Mouse (Mus musculus) liver, embryonic 15.5 days (tissue): ENCODE data around the gene Mst1r. TPM values are rescaled to one million over a fixed set of nuclear protein-coding genes. Genes with fewer than 3 reads are reported as not detected.

Source experiments
- ATAC-seq: fragments of 200-750 bp; cut with Nextera tagmentation; 2 replicates; pipeline ENCODE4 v1.8.0; 2017; ENCODE audit warnings: moderate number of reproducible peaks, mild to moderate bottlenecking, moderate library complexity; ENCODE audit not compliant: insufficient read depth
- H3K27ac ChIP-seq: fragments of 300-500 bp; sonication (generic); replicated peaks from 2 replicates; pipeline ENCODE4 v1.5.1; 2015; ENCODE audit warnings: mild to moderate bottlenecking, inconsistent platforms
- H3K27me3 ChIP-seq: fragments of 300-500 bp; sonication (generic); 2 replicates; pipeline ENCODE4 v1.6.1; 2015; ENCODE audit warnings: mild to moderate bottlenecking, inconsistent platforms
- H3K36me3 ChIP-seq: fragments of 300-500 bp; sonication (generic); replicated peaks from 2 replicates; pipeline ENCODE4 v1.6.1; 2015; ENCODE audit warnings: moderate library complexity, mild to moderate bottlenecking, inconsistent platforms
- H3K4me1 ChIP-seq: fragments of 300-500 bp; sonication (generic); replicated peaks from 2 replicates; pipeline ENCODE4 v1.6.1; 2015; ENCODE audit warnings: inconsistent platforms
- H3K4me2 ChIP-seq: fragments of 300-500 bp; sonication (generic); 2 replicates; pipeline ENCODE4 v1.6.1; 2015; ENCODE audit warnings: moderate library complexity, mild to moderate bottlenecking, inconsistent platforms
- H3K4me3 ChIP-seq: fragments of 300-500 bp; sonication (generic); replicated peaks from 2 replicates; pipeline ENCODE4 v1.5.1; 2015; ENCODE audit warnings: mild to moderate bottlenecking, inconsistent platforms
- H3K9ac ChIP-seq: fragments of 300-500 bp; sonication (generic); 2 replicates; pipeline ENCODE4 v1.6.1; 2015; ENCODE audit warnings: moderate library complexity, mild to moderate bottlenecking, inconsistent platforms
- H3K9me3 ChIP-seq: fragments of 300-500 bp; sonication (generic); replicated peaks from 2 replicates; pipeline ENCODE4 v1.6.1; 2016; ENCODE audit warnings: inconsistent platforms
- WGBS: fragments of 180-500 bp; shearing (Covaris S2); methylation state at CpG from one replicate; pipeline ENCODE4 v1.1.7; 2015; ENCODE audit warnings: mixed read lengths; ENCODE audit not compliant: insufficient replicate concordance; 5-methylcytosine and 5-hydroxymethylcytosine counted together
- polyA plus RNA-seq: library from polyadenylated mRNA; unstranded; fragments of >200 nt; fragmentation: Nextera tagmentation; extraction: Ambion mirVana; gene quantifications from 2 replicates; pipeline ENCODE4 v1.2.1, GENCODE M21; 2015

Gene Mst1r
- 0.85 and 1.4 TPM in 2 replicates for polyA plus RNA-seq

GRCm38 (mm10) chr9:107906252-107906966 lies at the start of gene Mst1r:
Mst1r (plus strand) TSS chr9:107906873.
- peaks cover 44% of the 10 kb centered on the region for H3K4me1 ChIP-seq
- 24% methylated on average over 19 of the region's 19 CpGs for WGBS
- H3K4me3 ChIP-seq: peak within 1 kb of the TSS; percentile 50
- no peaks in the 10 kb centered on the region for H3K9me3 ChIP-seq
- 0 out of 2 replicates have a peak, but pooled peaks cover 8% of the 10 kb centered on the region for H3K36me3 ChIP-seq
- H3K4me2 ChIP-seq: peak within 1 kb of the TSS; percentile 75
- H3K27ac ChIP-seq: no peak within 1 kb of the TSS; the same call in 1 of the 2 replicates
- peak within 1 kb of the TSS; percentile 48; the same call in 1 of the 2 replicates for H3K9ac ChIP-seq
- ATAC-seq: peak; percentile 57
- peaks cover 24% of the 10 kb centered on the region for H3K27me3 ChIP-seq

GRCm38 (mm10) chr9:107858343-107858742 lies 48.3 kb upstream of the Mst1r start:
- WGBS: 40% methylated on average over 3 of the region's 3 CpGs
- H3K4me1 ChIP-seq: peaks cover 4% of the 10 kb centered on the region; the same call in 1 of the 2 replicates
- no peaks in the 10 kb centered on the region for H3K9me3 ChIP-seq
- ATAC-seq: peak; percentile 49
- H3K4me3 ChIP-seq: no peak overlapping the region
- no peak overlapping the region for H3K4me2 ChIP-seq
- no peak overlapping the region for H3K9ac ChIP-seq
- H3K27me3 ChIP-seq: no peaks in the 10 kb centered on the region
- peaks cover 37% of the 10 kb centered on the region for H3K36me3 ChIP-seq
- H3K27ac ChIP-seq: no peak overlapping the region

- no peaks in the 10 kb centered on the region for H3K27me3 ChIP-seq
- no peak overlapping the region for H3K4me3 ChIP-seq
- 22% methylated on average over 1 of the region's 1 CpGs for WGBS
- no peaks in the 10 kb centered on the region for H3K9me3 ChIP-seq
- H3K36me3 ChIP-seq: peaks cover 29% of the 10 kb centered on the region
- H3K4me1 ChIP-seq: peaks cover 3% of the 10 kb centered on the region
- H3K9ac ChIP-seq: no peak overlapping the region
- H3K27ac ChIP-seq: no peak overlapping the region
- no peak for ATAC-seq
- no peak overlapping the region for H3K4me2 ChIP-seq
These were observed 42.2 kb upstream of the Mst1r start for GRCm38 (mm10) chr9:107864493-107864892.

GRCm38 (mm10) chr9:107866081-107866480 lies 40.6 kb upstream of the Mst1r start:
- no peak for ATAC-seq
- Histone ChIP-seq H3K27ac (no peak overlapping the region), H3K9me3 (no peaks in the 10 kb centered on the region), H3K4me1 (peaks cover 11% of the 10 kb centered on the region), H3K9ac (no peak overlapping the region), H3K4me2 (no peak overlapping the region), H3K27me3 (no peaks in the 10 kb centered on the region), H3K4me3 (no peak overlapping the region), H3K36me3 (peaks cover 29% of the 10 kb centered on the region)
- 83% methylated on average over 2 of the region's 2 CpGs for WGBS

GRCm38 (mm10) chr9:107872350-107873098 lies 34.1 kb upstream of the Mst1r start:
- H3K4me3 ChIP-seq: peak overlapping the region; percentile 78
- H3K9me3 ChIP-seq: no peaks in the 10 kb centered on the region
- H3K9ac ChIP-seq: peak overlapping the region; percentile 89
- H3K4me1 ChIP-seq: peaks cover 31% of the 10 kb centered on the region
- H3K27ac ChIP-seq: peak overlapping the region; percentile 98
- peaks cover 13% of the 10 kb centered on the region for H3K36me3 ChIP-seq
- peak; percentile 99 for ATAC-seq
- 0 out of 2 replicates have a peak, but pooled peaks cover 4% of the 10 kb centered on the region for H3K27me3 ChIP-seq
- under 1% methylated on average over 80 of the region's 80 CpGs for WGBS
- peak overlapping the region; percentile 82 for H3K4me2 ChIP-seq

GRCm38 (mm10) chr9:107873137-107873536 lies 33.5 kb upstream of the Mst1r start, which contains the start of gene Rbm6:
Rbm6 (minus strand) TSS chr9:107873237.
- peaks cover 8% of the 10 kb centered on the region for H3K36me3 ChIP-seq
- H3K27ac ChIP-seq: peak within 1 kb of the TSS; percentile 98
- 0 out of 2 replicates have a peak, but pooled peaks cover 4% of the 10 kb centered on the region for H3K27me3 ChIP-seq
- peaks cover 31% of the 10 kb centered on the region for H3K4me1 ChIP-seq
- H3K4me3 ChIP-seq: peak within 1 kb of the TSS; percentile 78
- H3K4me2 ChIP-seq: peak within 1 kb of the TSS; percentile 82
- peak within 1 kb of the TSS; percentile 89 for H3K9ac ChIP-seq
- WGBS: 6% methylated on average over 14 of the region's 14 CpGs
- H3K9me3 ChIP-seq: no peaks in the 10 kb centered on the region
- no peak for ATAC-seq

GRCm38 (mm10) chr9:107880411-107880810 lies 26.3 kb upstream of the Mst1r start:
- H3K4me1 ChIP-seq: no peaks in the 10 kb centered on the region
- peaks cover 18% of the 10 kb centered on the region for H3K27me3 ChIP-seq
- H3K4me2 ChIP-seq: no peak overlapping the region
- no peak overlapping the region for H3K4me3 ChIP-seq
- H3K9me3 ChIP-seq: no peaks in the 10 kb centered on the region
- no peak overlapping the region for H3K27ac ChIP-seq
- no peak overlapping the region for H3K9ac ChIP-seq
- no peaks in the 10 kb centered on the region for H3K36me3 ChIP-seq
- WGBS: 50% methylated on average over 4 of the region's 4 CpGs
- ATAC-seq: no peak

GRCm38 (mm10) chr9:107887804-107888266 lies 18.8 kb upstream of the Mst1r start, which contains the start of gene Mon1a:
Mon1a (plus strand) TSS chr9:107888151.
- Histone ChIP-seq H3K27ac (peak within 1 kb of the TSS; percentile 73), H3K4me1 (peaks cover 19% of the 10 kb centered on the region), H3K4me2 (peak within 1 kb of the TSS; percentile 91), H3K9ac (peak within 1 kb of the TSS; percentile 76), H3K9me3 (no peaks in the 10 kb centered on the region), H3K4me3 (peak within 1 kb of the TSS; percentile 70), H3K27me3 (peaks cover 14% of the 10 kb centered on the region; the same call in 1 of the 2 replicates), H3K36me3 (no peaks in the 10 kb centered on the region)
- peak; percentile 98 for ATAC-seq
- under 1% methylated on average over 28 of the region's 28 CpGs for WGBS

- peak; percentile 51 for ATAC-seq
- Histone ChIP-seq H3K4me2 (peak overlapping the region; percentile 91), H3K9ac (peak overlapping the region; percentile 76), H3K27me3 (peaks cover 14% of the 10 kb centered on the region; the same call in 1 of the 2 replicates), H3K27ac (peak overlapping the region; percentile 73), H3K4me3 (peak overlapping the region; percentile 70), H3K36me3 (no peaks in the 10 kb centered on the region), H3K4me1 (peaks cover 19% of the 10 kb centered on the region), H3K9me3 (no peaks in the 10 kb centered on the region)
- WGBS: under 1% methylated on average over 18 of the region's 18 CpGs
These were observed 18.3 kb upstream of the Mst1r start for GRCm38 (mm10) chr9:107888267-107888850.

GRCm38 (mm10) chr9:107890260-107890659 lies 16.4 kb upstream of the Mst1r start:
- Histone ChIP-seq H3K27me3 (0 out of 2 replicates have a peak, but pooled peaks cover 10% of the 10 kb centered on the region), H3K4me1 (peaks cover 19% of the 10 kb centered on the region), H3K9ac (no peak overlapping the region), H3K9me3 (no peaks in the 10 kb centered on the region), H3K4me3 (no peak overlapping the region), H3K4me2 (no peak overlapping the region), H3K27ac (no peak overlapping the region), H3K36me3 (no peaks in the 10 kb centered on the region)
- WGBS: 72% methylated on average over 6 of the region's 6 CpGs
- no peak for ATAC-seq
